Mouse (Mus musculus): Measurements from ENCODE around the gene Arhgef10l. TPM values are rescaled to one million over a fixed set of nuclear protein-coding genes. Genes with fewer than 3 reads are reported as not detected.

The Arhgef10l gene
- polyA plus RNA-seq, 2 experiments = 2.4 to 2.5 TPM

DNA sequence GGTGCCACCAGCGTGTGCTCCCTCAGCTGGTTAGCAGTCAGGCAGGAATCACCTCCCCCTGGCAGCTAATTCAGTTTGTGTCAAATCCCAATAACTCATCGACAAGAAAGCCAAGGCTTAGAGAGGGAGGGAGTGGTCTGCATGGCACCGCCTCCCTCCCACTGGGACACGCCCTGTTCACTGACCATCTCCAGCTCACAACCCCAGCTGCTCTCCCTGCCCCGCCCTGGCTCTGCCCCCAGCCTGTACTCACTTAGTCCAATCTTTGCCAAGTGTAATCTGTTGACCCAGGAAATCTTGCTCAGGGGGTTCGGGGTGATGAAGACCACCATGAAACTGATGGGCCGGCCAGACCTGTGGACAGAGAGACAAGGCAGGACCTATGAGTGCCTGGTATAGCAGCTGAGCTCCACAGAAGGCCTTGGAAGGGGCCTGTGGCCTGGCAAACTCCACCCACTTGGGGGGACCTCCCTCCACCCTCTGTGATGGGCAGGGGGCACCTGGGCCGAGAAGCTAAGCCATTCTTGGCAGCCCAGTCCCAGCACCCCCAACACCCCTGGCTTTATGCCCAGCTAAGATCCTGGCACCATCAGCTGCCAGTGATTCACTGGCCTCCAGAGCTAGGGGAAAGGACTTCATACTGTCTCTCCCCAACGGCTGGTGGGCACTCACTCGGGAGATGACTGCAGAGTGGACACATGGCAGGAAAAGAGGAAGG, 103.2 kb downstream of the Arhgef10l start:
- H3K9me3 ChIP-seq (ENCODE audit: control insufficient read depth, low read length) = peaks cover 3% of the 10 kb centered on the region; the same call in 1 of the 2 replicates
- H3K4me1 ChIP-seq (replicated peaks; ENCODE audit: control insufficient read depth in 2 of 2, insufficient read depth in 2 of 2, low read length in 1 of 2) = peaks cover 0 to 7% of the 10 kb centered on the region in 2 experiments; a peak in 1 of 4 replicates
- H3K27ac ChIP-seq = no peak overlapping the region
- no peaks in the 10 kb centered on the region; the same call in 1 of the 2 replicates for H3K36me3 ChIP-seq (replicated peaks; ENCODE audit: control insufficient read depth, insufficient read depth, low read depth)
- 56% methylated on average over 10 of the region's 10 CpGs for WGBS (ENCODE audit: insufficient replicate concordance)
- H3K9ac ChIP-seq (replicated peaks) = no peak overlapping the region
- no peak overlapping the region for H3K4me2 ChIP-seq (ENCODE audit: low read depth)
- TF ChIP-seq CTCF (IDR thresholded peaks at IDR 0.05; ENCODE audit: low read depth) = no peak
- no peak overlapping the region for H3K4me3 ChIP-seq (ENCODE audit: insufficient read depth in 1 of 2, low read depth in 2 of 2, low read length in 2 of 2)
- no peaks in the 10 kb centered on the region for H3K27me3 ChIP-seq (ENCODE audit: control insufficient read depth, insufficient read depth, low read length)
- ATAC-seq (ENCODE audit: insufficient read depth) (no peak), DNase-seq (ENCODE audit: low read depth in 3 of 3, low spot score in 3 of 3) (no peak)

DNA sequence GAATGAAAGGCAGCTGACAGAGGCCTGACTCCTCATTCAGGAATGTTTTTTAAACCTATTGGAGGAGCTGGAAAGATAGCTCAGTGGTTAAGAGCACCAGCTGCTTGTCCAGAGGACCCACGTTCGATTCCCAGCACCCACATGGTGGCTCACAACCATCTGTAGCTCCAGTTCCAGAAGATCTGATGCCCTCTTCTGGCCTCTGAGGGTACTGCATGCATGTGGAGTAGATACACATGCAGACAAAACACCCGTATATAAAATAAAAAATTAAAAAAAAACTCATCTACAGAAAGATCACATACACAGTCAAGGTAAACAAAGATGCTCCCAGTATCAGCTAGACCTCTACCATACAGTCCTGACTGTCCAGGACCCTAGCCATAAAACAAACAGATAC, 104.1 kb downstream of the Arhgef10l start:
- TF ChIP-seq EP300 (IDR thresholded peaks at IDR 0.05; ENCODE audit: low read depth) (no peak), CTCF (IDR thresholded peaks at IDR 0.05; ENCODE audit: low read depth) (peak; percentile 53)
- Histone ChIP-seq H3K27ac (no peak overlapping the region), H3K4me2 (ENCODE audit: low read depth) (no peak overlapping the region), H3K4me3 (ENCODE audit: insufficient read depth in 1 of 2, low read depth in 2 of 2, low read length in 2 of 2) (no peak overlapping the region), H3K36me3 (replicated peaks; ENCODE audit: control insufficient read depth, insufficient read depth, low read depth) (no peaks in the 10 kb centered on the region; the same call in 1 of the 2 replicates), H3K9ac (replicated peaks) (no peak overlapping the region), H3K9me3 (ENCODE audit: control insufficient read depth, low read length) (peaks cover 3% of the 10 kb centered on the region; the same call in 1 of the 2 replicates), H3K27me3 (ENCODE audit: control insufficient read depth, insufficient read depth, low read length) (no peaks in the 10 kb centered on the region), H3K4me1 (replicated peaks; ENCODE audit: control insufficient read depth in 2 of 2, insufficient read depth in 2 of 2, low read length in 1 of 2) (peaks cover 0 to 7% of the 10 kb centered on the region in 2 experiments; a peak in 1 of 4 replicates)
- DNase-seq (ENCODE audit: low read depth in 3 of 3, low spot score in 3 of 3) = no peak
- no peak for ATAC-seq (ENCODE audit: insufficient read depth)
- 82% methylated on average over 3 of the region's 3 CpGs for whole genome bisulfite sequencing (ENCODE audit: insufficient replicate concordance)

DNA sequence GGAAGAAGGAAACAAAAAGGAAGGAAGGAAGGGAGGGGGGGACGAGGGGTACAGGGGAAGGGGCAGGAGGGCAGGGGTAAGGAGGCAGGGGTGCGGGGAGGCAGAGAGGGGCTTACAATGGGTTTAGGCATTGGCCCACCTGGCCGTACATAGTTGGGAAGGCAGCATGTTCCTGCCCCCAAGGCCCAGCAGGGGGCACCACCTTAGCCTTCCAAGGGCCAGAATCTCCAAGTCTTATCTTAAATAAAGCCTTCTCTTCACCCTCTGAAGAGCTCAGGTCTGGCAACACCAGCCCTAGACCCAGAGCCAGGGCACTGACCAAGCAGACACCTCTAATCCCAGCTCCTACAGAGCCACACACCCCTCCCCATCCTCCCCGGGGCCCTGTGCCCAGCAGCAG, 106.0 kb downstream of the Arhgef10l start:
- Histone ChIP-seq H3K9me3 (ENCODE audit: control insufficient read depth, low read length) (peaks cover 3% of the 10 kb centered on the region; the same call in 1 of the 2 replicates), H3K9ac (replicated peaks) (no peak overlapping the region), H3K4me3 (ENCODE audit: insufficient read depth in 1 of 2, low read depth in 2 of 2, low read length in 2 of 2) (no peak overlapping the region), H3K4me1 (replicated peaks; ENCODE audit: control insufficient read depth in 2 of 2, insufficient read depth in 2 of 2, low read length in 1 of 2) (peaks cover 0 to 7% of the 10 kb centered on the region in 2 experiments; a peak in 1 of 4 replicates), H3K4me2 (ENCODE audit: low read depth) (no peak overlapping the region), H3K27me3 (ENCODE audit: control insufficient read depth, insufficient read depth, low read length) (no peaks in the 10 kb centered on the region), H3K36me3 (replicated peaks; ENCODE audit: control insufficient read depth, insufficient read depth, low read depth) (no peaks in the 10 kb centered on the region; the same call in 1 of the 2 replicates), H3K27ac (no peak overlapping the region)
- WGBS (ENCODE audit: insufficient replicate concordance) = 37% methylated on average over 4 of the region's 4 CpGs
- DNase-seq (ENCODE audit: low read depth in 3 of 3, low spot score in 3 of 3) (no peak), ATAC-seq (ENCODE audit: insufficient read depth) (no peak)
- TF ChIP-seq EP300 (IDR thresholded peaks at IDR 0.05; ENCODE audit: low read depth) (no peak), CTCF (IDR thresholded peaks at IDR 0.05; ENCODE audit: low read depth) (peak; percentile 46)

GRCm38 (mm10) chr4:140558193-140558592, 107.6 kb downstream of the Arhgef10l start:
- DNase-seq (ENCODE audit: low read depth in 3 of 3, low spot score in 3 of 3) (no peak), ATAC-seq (ENCODE audit: insufficient read depth) (peak; percentile 29; the same call in 1 of the 2 replicates)
- no peaks in the 10 kb centered on the region; the same call in 1 of the 2 replicates for H3K36me3 ChIP-seq (replicated peaks; ENCODE audit: control insufficient read depth, insufficient read depth, low read depth)
- no peak overlapping the region for H3K27ac ChIP-seq
- H3K27me3 ChIP-seq (ENCODE audit: control insufficient read depth, insufficient read depth, low read length) = no peaks in the 10 kb centered on the region
- TF ChIP-seq CTCF (IDR thresholded peaks at IDR 0.05; ENCODE audit: low read depth) (no peak), EP300 (IDR thresholded peaks at IDR 0.05; ENCODE audit: low read depth) (no peak)
- H3K9ac ChIP-seq (replicated peaks) = no peak overlapping the region
- peaks cover 3% of the 10 kb centered on the region; the same call in 1 of the 2 replicates for H3K9me3 ChIP-seq (ENCODE audit: control insufficient read depth, low read length)
- H3K4me3 ChIP-seq (ENCODE audit: insufficient read depth in 1 of 2, low read depth in 2 of 2, low read length in 2 of 2) = no peak overlapping the region
- H3K4me2 ChIP-seq (ENCODE audit: low read depth) = no peak overlapping the region
- WGBS (ENCODE audit: insufficient replicate concordance) = 55% methylated on average over 5 of the region's 5 CpGs
- peaks cover 0 to 2% of the 10 kb centered on the region in 2 experiments; a peak in 1 of 4 replicates for H3K4me1 ChIP-seq (replicated peaks; ENCODE audit: control insufficient read depth in 2 of 2, insufficient read depth in 2 of 2, low read length in 1 of 2)

- TF ChIP-seq EP300 (IDR thresholded peaks at IDR 0.05; ENCODE audit: low read depth) (no peak), CTCF (IDR thresholded peaks at IDR 0.05; ENCODE audit: low read depth) (no peak)
- H3K9ac ChIP-seq (replicated peaks) = no peak overlapping the region
- ATAC-seq (ENCODE audit: insufficient read depth) (no peak), DNase-seq (ENCODE audit: low read depth in 3 of 3, low spot score in 3 of 3) (no peak)
- no peaks in the 10 kb centered on the region for H3K4me1 ChIP-seq (replicated peaks; ENCODE audit: control insufficient read depth in 2 of 2, insufficient read depth in 2 of 2, low read length in 1 of 2)
- H3K27ac ChIP-seq = no peak overlapping the region
- no peak overlapping the region for H3K4me3 ChIP-seq (ENCODE audit: insufficient read depth in 1 of 2, low read depth in 2 of 2, low read length in 2 of 2)
- H3K9me3 ChIP-seq (ENCODE audit: control insufficient read depth, low read length) = peaks cover 1% of the 10 kb centered on the region; the same call in 1 of the 2 replicates
- H3K27me3 ChIP-seq (ENCODE audit: control insufficient read depth, insufficient read depth, low read length) = no peaks in the 10 kb centered on the region
- H3K36me3 ChIP-seq (replicated peaks; ENCODE audit: control insufficient read depth, insufficient read depth, low read depth) = no peaks in the 10 kb centered on the region; the same call in 1 of the 2 replicates
- 78% methylated on average over 10 of the region's 10 CpGs for WGBS (ENCODE audit: insufficient replicate concordance)
- H3K4me2 ChIP-seq (ENCODE audit: low read depth) = no peak overlapping the region
Observed at GRCm38 (mm10) chr4:140556561-140556960, 109.3 kb downstream of the Arhgef10l start.

All from liver, embryonic 14.5 days (tissue).